Mouse (Mus musculus) ovary, postnatal 10 days (tissue): Measurements from ENCODE around the gene Klhl20.
"Not testable (repeated sequence)": the region's sequence is repeated elsewhere in the genome, so short reads cannot be mapped to it uniquely, and the experiment has no call there.

Source experiments
- DNase-seq: peaks from one replicate; pipeline ENCODE4 v3.0.0; 2022; ENCODE audit warnings: low spot score

The Klhl20 gene

DNA sequence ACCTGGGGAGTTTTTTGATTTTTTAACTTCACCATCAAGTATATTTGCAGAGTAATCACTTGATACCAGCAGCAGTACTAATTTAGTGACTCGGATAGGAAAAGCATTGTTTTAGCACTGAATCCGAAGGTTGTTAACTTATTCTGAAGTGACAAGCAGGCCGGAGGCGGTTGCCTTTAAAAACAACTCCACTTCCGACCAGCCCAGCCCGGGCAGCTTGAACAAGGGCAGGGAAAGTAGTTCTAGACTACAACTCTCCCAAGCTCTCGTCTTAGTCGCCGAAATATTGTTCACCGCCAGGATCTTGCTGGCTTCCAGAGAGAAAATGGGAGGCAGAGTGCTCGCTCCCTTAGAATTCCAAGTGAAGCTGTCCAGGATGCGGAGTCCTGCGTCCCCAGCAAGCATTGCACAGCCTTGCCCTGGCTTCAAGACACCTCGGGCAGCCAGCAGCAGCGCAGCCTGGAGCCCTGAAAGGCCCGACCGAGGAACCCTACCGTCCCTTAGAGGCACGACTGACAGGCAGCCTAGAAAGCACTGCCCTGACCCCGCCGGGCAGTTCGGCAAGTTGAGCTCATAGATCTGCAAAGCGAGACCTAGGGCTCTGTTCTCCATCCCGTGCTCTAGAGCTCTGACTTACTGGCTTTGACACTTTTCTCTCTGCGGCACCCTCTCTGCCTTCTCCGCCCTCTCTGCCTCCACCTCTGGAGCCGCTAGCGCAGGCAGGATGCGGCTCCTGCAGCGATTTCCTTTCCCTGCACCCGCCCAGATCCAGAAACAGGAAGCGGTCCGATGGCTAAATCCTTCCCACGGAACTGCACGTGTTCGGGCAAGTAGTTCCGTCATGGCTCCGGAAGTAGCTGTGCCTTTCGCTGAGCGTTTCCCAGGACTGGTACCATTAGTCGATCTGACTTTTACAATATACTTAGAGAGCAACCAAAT is at the start of gene Klhl20:
TSS of gene Klhl20 (minus strand) at position 786 of the 939 bp plus-strand sequence.
- peak; percentile 93 for DNase-seq

DNA sequence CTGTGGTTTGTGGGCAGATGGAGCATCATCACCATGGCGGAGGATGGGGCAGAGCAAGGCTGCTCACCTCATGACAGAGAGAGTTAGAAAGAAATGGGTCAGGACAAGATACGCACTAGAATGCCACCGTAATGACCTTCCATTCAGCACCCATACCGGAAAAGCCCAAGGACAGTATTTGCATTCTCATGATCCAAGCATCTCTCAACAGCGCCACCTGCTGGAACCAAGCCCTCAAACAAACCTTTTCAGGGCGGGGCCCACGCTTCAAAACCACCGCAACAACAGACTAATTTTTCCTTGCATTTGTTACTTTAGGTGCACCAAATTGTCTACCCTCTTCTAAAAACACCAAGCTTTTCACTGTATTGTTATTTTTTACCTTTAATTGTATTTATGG is 49.4 kb upstream of the Klhl20 start:
- no peak for DNase-seq

DNA sequence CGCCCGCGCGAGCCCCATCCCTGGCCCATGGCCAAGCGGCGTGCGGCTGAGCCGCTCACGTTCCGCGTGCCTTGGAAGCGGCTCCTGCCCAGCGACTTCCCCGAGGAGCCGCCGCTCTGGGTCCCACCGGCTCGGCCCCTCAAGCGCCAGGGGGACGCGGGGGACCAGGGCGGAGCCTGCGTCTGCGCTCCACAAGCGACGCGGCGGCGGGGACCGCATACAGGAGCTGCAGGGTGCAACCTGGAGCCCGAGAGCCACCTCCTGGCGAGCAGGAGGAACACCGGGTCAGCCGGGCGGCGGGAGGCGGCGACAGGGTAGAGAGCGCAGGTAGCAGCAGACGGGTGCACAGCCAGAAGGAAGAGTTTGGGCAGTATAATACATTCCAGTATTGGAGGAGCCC is 39.3 kb upstream of the Klhl20 start:
- DNase-seq = peak; percentile 18

DNA sequence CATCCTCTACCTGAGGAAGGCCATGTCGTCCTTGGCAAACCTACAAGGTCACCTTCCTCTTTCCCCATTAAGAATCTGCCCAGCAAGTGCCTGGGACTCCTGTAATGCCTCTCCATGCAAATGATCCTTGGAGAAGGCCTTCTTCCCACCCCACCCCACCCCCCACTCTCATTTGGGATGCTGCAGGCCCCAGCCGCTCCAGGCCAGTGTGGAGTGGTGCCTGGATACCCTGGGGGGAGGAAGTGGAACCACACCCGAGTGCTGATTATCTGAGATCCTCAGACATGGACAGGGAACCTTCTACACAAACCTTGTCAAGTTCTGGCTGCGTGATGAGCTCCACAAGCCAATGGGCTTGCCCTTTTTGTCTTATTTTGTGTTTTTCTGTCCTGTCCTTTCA is 29.0 kb upstream of the Klhl20 start:
- DNase-seq = no peak

DNA sequence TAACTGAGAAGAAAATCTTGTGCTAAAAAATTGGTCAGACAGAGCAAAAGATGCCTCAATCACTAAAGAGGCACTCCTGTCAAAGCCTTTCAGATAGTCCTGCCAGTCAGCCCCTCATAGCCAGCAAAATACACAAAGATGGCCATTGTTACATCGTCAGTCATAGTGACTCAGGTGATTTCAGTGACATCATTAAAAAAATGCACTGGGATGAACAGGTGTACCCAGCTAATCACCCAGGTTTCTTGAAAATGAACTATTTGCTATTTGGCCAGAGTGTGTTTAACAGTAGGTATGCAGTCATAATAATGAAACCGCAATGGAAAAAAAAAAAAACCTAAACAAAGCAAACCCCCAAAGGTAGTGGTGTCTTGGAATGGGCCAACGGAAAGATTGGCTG is 27.9 kb upstream of the Klhl20 start, which contains the start of gene Tex50:
TSS of gene Tex50 (minus strand) at position 101 of the 400 bp plus-strand sequence.
- DNase-seq = no peak

DNA sequence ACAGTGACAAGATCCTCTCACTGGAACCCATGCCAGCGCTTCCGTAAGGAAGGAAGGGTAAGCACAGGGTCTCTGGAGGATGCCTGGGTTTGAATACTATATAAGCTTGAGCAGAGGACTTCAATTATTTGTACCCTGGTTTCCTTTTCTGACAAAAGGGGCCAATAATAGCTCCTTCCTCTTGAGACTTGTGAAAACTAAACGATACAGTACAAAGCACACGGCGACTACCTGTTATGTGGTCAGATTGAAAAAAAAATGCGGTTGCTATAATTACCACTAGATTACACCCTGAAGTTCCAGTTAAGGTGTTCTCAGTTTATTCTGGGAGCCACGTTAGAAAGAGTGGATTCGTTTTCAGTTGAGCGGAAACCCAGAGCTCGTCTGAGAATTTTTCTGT is 25.2 kb upstream of the Klhl20 start:
- DNase-seq = no peak

DNA sequence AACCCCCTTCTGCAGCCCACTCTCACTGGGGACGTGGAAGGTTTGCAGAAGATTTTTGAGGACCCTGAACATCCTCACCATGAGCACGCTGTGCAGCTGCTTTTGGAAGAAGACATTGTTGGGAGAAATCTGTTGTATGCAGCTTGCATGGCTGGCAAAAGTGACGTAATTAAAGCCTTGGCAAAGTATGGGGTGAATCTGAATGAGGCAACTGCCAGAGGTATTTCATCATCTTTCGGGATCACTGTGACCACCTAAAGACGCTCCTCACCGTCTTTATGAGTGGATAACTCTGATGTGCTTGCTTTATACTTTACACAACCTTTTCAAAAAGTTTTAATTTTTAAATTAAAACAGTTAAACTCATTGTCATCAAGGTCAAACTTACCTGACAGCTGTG is 19.8 kb upstream of the Klhl20 start:
- DNase-seq = no peak

DNA sequence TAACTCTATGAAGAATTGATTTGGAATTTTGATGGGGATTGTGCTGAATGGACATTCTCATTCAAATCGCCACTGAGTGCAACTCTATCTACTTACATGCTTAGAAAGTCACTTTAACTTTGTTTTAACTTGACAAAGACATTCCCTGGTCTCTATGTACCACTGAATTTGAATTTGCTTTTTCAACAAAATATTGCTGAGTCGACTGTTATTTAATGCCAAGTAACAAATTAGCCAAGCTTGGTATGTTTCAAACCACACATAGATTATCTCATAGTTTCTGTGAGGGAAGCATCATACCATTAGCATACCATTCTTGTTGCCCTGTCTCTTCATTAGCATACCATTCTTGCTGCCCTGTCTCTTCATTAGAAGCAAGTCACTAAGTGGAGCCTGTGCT is 16.6 kb upstream of the Klhl20 start:
- no peak for DNase-seq

DNA sequence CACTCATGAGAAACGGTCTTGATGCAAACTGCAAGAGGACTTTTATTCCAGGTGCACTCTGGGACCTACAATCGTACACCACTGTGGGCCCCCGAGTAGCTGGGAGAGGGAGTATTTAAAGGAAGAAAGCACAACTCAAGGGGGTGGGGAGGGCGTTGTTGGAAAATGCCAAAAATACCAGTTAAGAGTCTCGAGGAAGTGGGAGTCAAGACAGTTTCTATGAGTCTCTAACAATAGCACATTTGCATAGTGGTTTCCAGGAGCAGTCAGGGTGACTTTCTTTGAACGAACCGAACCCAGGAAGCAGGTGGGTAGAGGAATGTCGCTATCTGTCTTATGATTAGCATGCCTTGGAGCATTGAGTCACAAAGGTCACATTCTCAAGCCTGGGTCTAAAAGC is 14.3 kb upstream of the Klhl20 start:
- DNase-seq = not testable (repeated sequence)

DNA sequence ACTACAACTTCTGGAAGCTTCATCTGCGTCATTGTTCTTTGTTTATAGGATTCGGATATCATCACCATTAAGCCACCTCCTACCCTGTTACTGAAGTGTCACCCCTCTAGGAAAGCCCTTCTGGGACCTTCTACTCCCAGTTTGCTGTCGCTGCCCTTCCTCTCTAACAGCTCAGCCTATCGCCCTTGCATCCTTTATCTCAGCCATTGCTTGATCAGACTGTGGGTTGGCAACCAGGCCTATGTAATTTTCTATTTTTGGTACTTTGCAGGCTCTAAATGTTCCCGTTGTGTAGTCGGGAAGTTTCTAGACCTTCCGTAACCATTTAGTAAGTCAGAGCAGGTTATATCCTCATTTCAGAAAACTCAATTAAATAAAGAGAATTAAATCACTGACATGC is 11.9 kb upstream of the Klhl20 start:
- no peak for DNase-seq

DNA sequence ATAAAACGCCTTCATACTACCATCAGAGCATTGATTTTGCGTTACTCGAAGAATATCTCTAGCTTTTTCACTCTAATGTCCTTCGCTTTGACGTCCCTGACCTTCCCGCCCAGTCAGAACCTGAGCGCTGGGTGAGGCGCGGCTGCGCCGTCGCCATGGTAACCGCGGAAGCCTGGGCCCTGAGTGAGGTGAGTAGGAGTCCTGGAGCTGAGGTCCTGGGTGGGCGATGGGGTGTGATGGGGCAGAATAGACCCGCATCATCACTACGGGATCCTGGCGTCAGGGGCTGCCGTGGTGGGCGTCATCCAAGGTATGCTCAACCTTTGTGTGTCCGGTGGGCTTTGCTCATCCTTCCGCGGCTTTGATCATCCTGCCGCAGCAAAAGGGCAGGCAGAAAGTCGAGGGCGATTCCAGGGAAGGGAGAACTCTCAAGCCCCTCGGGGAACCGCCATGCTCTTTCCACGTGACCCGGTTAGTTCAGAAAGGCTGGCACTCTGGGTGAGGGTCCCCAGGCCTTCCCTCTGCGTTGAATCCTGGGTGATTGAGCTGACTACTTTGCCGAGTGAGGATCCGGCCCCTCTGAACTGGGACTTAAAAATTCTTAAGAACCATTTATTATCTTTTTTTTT is 11.3 kb upstream of the Klhl20 start, which contains the start of gene Ankrd45:
TSS of gene Ankrd45 (plus strand) at position 161 of the 629 bp plus-strand sequence.
- no peak for DNase-seq

DNA sequence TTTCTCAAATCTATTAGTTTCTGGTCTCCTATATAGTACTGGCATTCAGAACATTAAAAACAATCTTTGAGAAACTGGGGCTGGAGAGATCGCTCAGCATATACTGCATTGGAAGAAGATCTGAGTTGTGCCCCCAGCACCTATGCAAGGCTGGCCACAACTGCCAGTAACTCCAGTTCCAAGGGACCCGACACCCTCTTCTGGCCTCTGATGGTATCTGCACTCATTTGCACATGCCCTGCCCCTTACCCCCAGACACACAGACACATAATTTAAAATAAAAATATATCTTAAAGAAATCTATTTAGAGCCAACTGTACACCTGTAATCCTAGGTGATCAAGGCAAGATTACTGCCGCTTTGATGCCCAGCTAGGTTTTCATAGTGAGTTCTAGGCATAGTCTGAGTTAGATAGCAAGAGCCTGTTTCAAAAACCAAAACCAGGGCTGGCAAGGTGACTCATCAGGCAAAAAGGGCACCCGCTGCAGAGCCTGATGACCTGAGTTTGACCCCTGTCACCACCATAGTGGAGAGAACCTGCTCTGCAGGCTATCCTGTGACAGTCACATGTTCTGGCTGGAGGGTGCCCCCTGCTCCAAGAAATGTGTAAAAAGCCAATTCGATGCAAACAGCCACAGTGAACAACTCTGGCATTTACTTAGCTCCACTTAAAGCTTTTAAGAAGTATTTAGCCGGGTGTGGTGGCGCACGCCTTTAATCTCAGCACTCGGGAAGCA is 8.9 kb upstream of the Klhl20 start:
- no peak for DNase-seq

DNA sequence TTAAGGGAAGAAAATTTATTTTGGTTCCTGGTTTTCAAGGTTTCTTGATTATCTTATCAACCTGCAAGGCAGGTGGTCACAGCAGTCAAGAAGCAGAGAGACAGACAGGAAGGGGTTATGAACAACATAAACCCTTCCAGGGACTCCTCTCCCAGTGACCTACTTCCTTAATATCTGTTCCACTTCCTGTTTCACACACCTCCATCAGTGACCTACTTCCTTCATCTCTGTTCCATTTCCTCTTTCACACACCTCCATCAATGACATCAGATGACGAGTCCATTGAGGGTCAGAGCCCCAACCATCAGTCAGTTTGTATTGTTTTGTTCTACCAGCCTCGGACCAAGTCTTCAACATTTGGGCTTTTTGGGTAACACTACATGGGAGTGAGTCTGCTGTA is 8.2 kb upstream of the Klhl20 start:
- DNase-seq = no peak

DNA sequence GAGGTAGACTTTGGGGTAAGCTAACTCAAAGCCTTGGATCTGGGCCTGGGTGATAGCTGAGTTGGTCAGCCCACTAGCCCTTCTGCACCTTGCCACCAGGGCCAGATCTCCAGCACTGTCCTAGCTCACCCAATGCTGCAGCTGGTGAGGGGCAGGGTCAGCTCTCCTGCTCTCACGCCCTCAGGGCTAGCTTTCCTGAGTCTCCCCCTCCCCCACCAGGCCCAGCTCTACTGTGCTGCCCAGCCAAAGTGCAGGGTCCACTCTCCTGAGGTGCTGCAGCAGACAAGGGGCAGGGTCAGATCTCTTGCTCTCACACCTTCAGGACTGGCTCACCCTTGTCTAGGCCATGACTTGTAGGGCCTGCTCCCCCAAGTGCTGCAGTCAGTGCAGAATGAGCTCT is 4.8 kb downstream of the Klhl20 start:
- no peak for DNase-seq

DNA sequence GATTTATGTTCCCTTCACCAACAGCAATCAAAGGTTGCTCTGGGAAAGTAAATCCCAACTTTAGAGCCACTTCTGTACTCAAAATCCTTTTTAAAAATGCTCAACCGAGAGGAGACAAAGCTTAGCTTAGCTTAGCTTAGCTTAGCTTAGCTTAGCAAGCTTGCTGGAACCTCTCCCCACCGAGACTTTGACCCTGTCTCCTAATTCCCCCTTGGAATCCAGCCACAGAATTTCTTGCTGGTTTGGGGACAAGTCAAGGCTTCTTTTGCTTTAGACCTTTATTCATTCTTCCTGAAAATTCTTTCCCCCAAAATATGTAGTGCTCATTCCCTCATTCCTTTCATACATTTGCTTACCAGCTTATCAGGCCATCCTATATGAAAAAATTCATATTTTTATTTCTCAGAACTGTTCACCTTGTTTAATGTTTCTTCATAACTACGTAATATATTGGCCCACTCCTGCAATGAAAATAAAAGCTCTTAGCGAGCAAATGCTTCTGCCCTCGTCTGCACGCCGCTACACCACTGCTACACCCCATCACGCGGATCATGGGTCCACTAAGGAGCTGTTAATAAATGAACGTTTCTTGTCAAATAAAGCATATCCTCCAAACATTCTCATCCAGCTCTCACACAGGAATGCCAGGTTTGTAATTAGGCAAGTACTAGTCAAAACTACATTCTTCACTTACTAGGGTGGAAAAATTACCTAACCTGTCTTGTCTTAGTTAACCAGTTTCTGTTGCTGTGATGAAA is 8.5 kb downstream of the Klhl20 start:
- DNase-seq = no peak

DNA sequence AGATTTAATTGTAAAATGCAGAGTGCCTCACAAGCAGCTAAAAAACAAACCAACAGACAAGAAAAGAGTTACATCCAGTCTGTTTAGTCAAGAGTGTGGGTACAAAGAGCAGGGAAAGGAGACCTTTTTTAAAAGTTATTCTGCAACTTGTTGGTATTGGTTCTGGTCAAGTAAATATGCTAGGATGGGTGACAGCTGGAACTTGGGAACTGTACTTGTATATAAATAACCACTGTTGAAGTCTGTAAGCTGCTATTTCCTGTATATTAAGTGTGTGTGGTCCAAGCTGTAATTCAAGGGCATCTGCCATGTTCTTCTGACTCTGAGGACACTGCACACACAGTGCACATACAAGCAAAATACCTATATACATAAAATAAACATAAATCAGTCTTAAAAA is 16.7 kb downstream of the Klhl20 start:
- no peak for DNase-seq

DNA sequence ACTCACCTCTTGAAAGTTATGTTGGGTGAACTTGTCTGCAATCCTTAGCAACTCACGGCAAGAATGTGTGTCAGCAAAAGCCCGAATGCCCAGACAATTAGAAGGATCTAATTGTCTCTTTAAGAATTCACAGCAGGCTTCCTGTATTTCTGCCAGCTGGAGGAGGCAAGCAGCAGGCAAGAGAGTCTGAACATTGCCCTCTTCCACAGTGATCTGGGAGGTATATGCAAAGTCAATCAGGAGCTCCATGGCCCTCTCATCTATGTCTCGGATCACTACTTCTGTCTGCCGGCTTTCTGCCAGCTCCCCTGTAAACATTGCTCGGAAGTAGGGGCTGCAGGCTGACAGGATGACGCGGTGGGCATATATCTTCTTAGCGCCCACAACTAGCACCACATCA is 22.1 kb downstream of the Klhl20 start:
- no peak for DNase-seq

DNA sequence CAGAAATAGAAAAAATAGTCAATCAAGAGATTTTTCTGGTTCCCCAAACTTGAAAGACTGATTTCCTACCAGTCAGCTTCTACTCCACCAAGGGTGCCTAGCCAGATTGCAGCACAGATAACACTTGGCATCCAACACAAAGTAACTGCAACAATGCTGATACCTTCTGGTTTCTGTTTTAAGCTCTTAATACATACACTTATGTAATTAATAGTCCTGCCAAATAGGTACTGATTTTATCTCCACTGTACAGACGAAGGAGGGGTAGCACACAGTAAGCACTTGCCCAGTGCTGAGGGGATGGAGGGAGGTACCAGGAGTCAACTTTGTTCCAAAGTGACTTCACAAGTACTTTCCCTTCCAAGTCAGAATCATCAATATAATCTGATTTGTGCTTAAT is 27.5 kb downstream of the Klhl20 start:
- no peak for DNase-seq

DNA sequence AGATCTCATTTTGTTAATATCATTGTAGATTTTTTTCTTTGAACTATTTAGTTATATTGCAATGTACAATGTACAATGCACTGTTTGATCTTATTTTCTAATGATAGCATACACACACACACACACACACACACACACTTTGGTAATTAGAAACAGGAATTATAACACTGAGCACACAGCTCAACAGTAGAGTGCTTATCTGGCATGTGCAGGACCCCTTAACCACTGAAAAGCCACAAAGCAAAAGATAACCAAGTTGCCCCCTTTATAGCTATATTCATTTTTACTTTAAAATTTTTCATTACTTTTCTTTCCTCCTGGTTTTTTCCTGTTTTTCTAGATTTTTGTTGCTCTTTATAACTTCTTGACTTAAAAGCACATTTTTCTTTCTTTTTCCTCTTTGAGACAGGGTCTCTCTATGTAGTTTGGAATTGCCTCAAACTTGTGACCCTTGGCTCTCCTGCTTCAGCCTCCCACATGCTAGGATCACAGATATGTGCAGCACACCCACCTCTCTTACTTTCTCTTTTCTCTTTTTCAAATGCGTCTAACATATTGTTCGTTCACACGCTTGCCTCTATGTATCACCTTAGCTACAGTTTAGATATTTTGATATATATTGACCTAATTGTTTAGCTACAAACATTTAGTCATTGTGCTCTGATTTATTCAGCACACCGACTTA is 31.4 kb downstream of the Klhl20 start:
- DNase-seq = no peak

DNA sequence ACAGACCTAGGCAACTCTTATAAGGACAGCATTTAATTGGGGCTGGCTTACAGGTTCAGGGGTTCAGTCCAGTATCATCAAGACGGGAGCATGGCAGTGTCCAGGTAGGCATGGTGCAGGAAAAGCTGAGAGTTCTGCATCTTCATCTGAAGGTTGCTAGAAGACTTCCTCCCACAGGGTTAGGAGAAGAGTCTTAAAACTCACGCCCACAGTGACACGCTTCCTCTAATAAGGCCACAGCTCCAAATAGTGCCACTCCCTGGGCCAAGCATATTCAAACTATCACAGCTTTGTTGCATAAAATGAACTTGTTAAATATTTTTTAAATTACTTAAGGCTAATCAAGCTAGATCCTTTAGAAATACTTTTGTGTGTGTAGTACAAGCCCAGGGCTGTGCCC is 54.1 kb downstream of the Klhl20 start:
- DNase-seq = no peak

DNA sequence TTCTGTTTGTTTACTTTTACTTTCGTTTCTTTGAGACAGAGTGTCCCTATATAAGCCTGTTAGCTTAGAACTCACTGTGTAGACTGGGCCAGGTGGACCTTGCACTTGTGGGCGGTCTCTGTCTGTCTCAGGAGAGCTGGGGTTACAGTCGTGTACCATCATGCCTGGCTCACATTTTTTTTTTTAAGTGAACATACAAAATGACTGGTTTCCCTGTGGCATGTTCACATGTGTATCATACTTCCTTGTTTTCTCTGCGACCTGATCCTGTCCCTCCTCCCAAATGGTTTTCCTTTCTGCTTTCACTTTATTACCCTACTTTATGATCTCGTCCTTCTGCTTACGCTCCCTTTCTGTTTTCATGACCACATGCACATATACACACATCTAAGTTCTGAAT is 55.1 kb downstream of the Klhl20 start:
- DNase-seq = no peak
